20 mouse cellular contexts compared by ENCODE assay signal in the genomic region with DNA sequence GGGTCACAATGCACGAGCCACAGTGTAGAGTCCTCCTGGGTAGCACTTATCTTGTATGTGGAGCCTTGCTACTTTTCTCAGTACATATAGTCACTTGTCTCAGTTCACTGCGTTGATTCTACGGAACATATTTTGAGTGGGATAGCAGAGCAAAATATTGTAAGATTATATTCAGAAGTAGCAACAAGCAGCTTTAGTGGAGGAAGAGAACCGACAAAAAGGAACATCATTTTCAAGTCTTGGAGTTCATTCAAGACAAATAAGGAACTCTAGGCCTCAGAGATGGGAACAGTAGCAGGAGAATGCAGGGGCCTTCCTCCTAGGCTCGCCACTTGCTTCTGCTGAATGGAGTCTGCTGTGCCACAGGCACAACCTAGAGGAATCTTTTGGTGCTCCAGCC. TPM values are rescaled to one million over a fixed set of nuclear protein-coding genes. Genes with fewer than 3 reads are reported as not detected.
DNase-seq lines count a peak whose midpoint lies in the region; ATAC-seq lines count a peak whose summit lies in the region.
"Had no signal": no experiment of that assay in that cellular context is flagged by ENCODE, and none has a peak within 500 bp of the region (broad histone marks: within the 10 kb centered on the region; RNA-seq: fewer than 3 reads in every experiment).

No protein-coding gene starts in this region.

- intact Hi-C loops in left cerebral cortex, postnatal 14 days (cut with DNase I), result no loop called here

- ATAC-seq in frontal cortex, adult (ENCODE audit: low TSS enrichment), result peak; percentile 95
- ATAC-seq: activated CD4-positive, CD25-positive, alpha-beta regulatory T cell, adult 4 months; forebrain, embryonic 14.5 days; forebrain, postnatal 0 days; hindbrain, postnatal 0 days; inflammation-experienced regulatory T-cells, adult 6 months had no signal

- DNase-seq in frontal cortex, postnatal 25 days (ENCODE audit: low spot score in 2 of 2), result no peak
- peak; percentile 33 to 63 for DNase-seq in left cerebral cortex, postnatal 14 days (ENCODE audit: low spot score in 2 of 2)
- no peak for DNase-seq in left cerebral cortex, adult 11 months (ENCODE audit: low spot score)
- peak; percentile 19 for DNase-seq in right cerebral cortex, adult 18-20 months
- DNase-seq in right cerebral cortex, postnatal 10 days (ENCODE audit: low spot score in 2 of 2), result no peak
- DNase-seq: adrenal gland, adult 8-10 months; adrenal gland, postnatal 25 days; cerebellum, adult 18-20 months; cerebellum, adult 9-10 months; cerebellum, postnatal 14 days; forebrain, postnatal 0 days; gastrocnemius, postnatal 25 days; heart, adult 18-20 months; heart, postnatal 10 days; heart, postnatal 36 days had no signal

RNA-seq across cellular contexts. Expression of a gene that starts 10.4 kb away (rescaled TPM):
- total RNA-seq in left cerebral cortex, postnatal 14 days (2021), result under 1 TPM; 0.68 to 0.80 TPM

RNA-seq across cellular contexts. Expression of a gene that starts 10.6 kb away (rescaled TPM):
- total RNA-seq in left cerebral cortex, postnatal 14 days (2021), result 10 to 100 TPM; 18.2 to 21.2 TPM

Comparison
In these comparisons a context has a peak if more than half of its experiments do, and no peak if none do; other contexts are left out.
1. DNase-seq: peak in left cerebral cortex, postnatal 14 days (2 of 2) and right cerebral cortex, adult 18-20 months (single experiment); none in frontal cortex, postnatal 25 days (0 of 2), left cerebral cortex, adult 11 months (single experiment) and right cerebral cortex, postnatal 10 days (0 of 2).